20 mouse cellular contexts compared by ENCODE assay signal in genomic region chr11:121019501-121019900, GRCm38 (mm10). TPM values are rescaled to one million over a fixed set of nuclear protein-coding genes. Genes with fewer than 3 reads are reported as not detected.
"Had no signal": no experiment of that assay in that cellular context is flagged by ENCODE, and none has a peak within 500 bp of the region (broad histone marks: within the 10 kb centered on the region; RNA-seq: fewer than 3 reads in every experiment).

No protein-coding gene starts in this region.

- H3K27me3 ChIP-seq: lung, embryonic 15.5 days; midbrain, embryonic 13.5 days; midbrain, embryonic 15.5 days; neural tube, embryonic 12.5 days had no signal

- H3K4me3 ChIP-seq: liver, embryonic 13.5 days; liver, embryonic 15.5 days; lung, embryonic 15.5 days; megakaryocyte, embryonic 14.5 days; midbrain, embryonic 13.5 days; midbrain, embryonic 15.5 days; neural tube, embryonic 12.5 days had no signal

- DNase-seq: liver, embryonic 13.5 days; liver, postnatal 0 days; lung, adult 2 months; lung, postnatal 4 days; right cerebral cortex, postnatal 14 days; spleen, adult 18-20 months; thymus, adult 2 months; thymus, postnatal 36 days had no signal

- ATAC-seq: liver, postnatal 0 days; lung, postnatal 0 days; midbrain, embryonic 13.5 days; midbrain, embryonic 15.5 days had no signal

- H3K36me3 ChIP-seq: liver, embryonic 13.5 days; liver, embryonic 15.5 days; lung, embryonic 15.5 days; midbrain, embryonic 13.5 days; midbrain, embryonic 15.5 days; neural tube, embryonic 12.5 days had no signal

- H3K27ac ChIP-seq: liver, embryonic 13.5 days; liver, embryonic 15.5 days; lung, embryonic 15.5 days; midbrain, embryonic 13.5 days; midbrain, embryonic 15.5 days; neural tube, embryonic 12.5 days had no signal

- H3K4me1 ChIP-seq: liver, embryonic 13.5 days; liver, embryonic 15.5 days; midbrain, embryonic 13.5 days; midbrain, embryonic 15.5 days; neural tube, embryonic 12.5 days had no signal

RNA-seq across cellular contexts. Expression of gene Cd7, which starts 19.7 kb away (rescaled TPM):
- total RNA-seq: midbrain, postnatal 0 days had no signal
- polyA plus RNA-seq: midbrain, embryonic 11.5 days; midbrain, embryonic 15.5 days; midbrain, postnatal 0 days; neural tube, embryonic 14.5 days had no signal

RNA-seq across cellular contexts. Expression of gene Sectm1b, which starts 43.9 kb away (rescaled TPM):
- total RNA-seq: midbrain, postnatal 0 days; monocyte, adult 5-6 weeks; neutrophil, adult 5-6 weeks had no signal
- polyA plus RNA-seq: lung, embryonic 15.5 days; midbrain, embryonic 11.5 days; midbrain, embryonic 13.5 days; midbrain, embryonic 15.5 days; midbrain, postnatal 0 days; neural tube, embryonic 12.5 days; neural tube, embryonic 14.5 days had no signal
